Mouse (Mus musculus) right cerebral cortex, adult 2 months (tissue): ENCODE measurements around the gene Micu1.
"Not testable (repeated sequence)": the region's sequence is repeated elsewhere in the genome, so short reads cannot be mapped to it uniquely, and the experiment has no call there.

Source experiments
- DNase-seq, 2 experiments: peaks; one replicate each; pipeline ENCODE4 v3.0.0; 2021 to 2022; ENCODE audit warnings: low spot score in 2 of 2

Gene Micu1

GRCm38 (mm10) chr10:59702207-59703032 is at the start of gene Micu1:
TSS of gene Micu1 (plus strand) at chr10:59702477.
- DNase-seq: peak; percentile 97

GRCm38 (mm10) chr10:59656799-59657198 is 45.5 kb upstream of the Micu1 start:
- DNase-seq: no peak

GRCm38 (mm10) chr10:59664765-59665164 is 37.5 kb upstream of the Micu1 start:
- DNase-seq: no peak

GRCm38 (mm10) chr10:59665503-59666291 is 36.6 kb upstream of the Micu1 start:
- peak; percentile 13 to 15 for DNase-seq

GRCm38 (mm10) chr10:59667377-59667776 is 34.9 kb upstream of the Micu1 start:
- peak; percentile 16 for DNase-seq

GRCm38 (mm10) chr10:59668491-59668890 is 33.8 kb upstream of the Micu1 start:
- DNase-seq: no peak

- no peak for DNase-seq
Observed at GRCm38 (mm10) chr10:59677836-59678235, 24.4 kb upstream of the Micu1 start.

GRCm38 (mm10) chr10:59679189-59679588 is 23.1 kb upstream of the Micu1 start:
- no peak for DNase-seq

GRCm38 (mm10) chr10:59685586-59685985 is 16.7 kb upstream of the Micu1 start:
- not testable (repeated sequence) for DNase-seq

- no peak for DNase-seq
Observed at GRCm38 (mm10) chr10:59687126-59687525, 15.2 kb upstream of the Micu1 start.

GRCm38 (mm10) chr10:59689836-59690235 is 12.4 kb upstream of the Micu1 start:
- no peak for DNase-seq

- DNase-seq: no peak
Observed at GRCm38 (mm10) chr10:59692441-59692840, 9.8 kb upstream of the Micu1 start.

- no peak for DNase-seq
Observed at GRCm38 (mm10) chr10:59694104-59694503, 8.2 kb upstream of the Micu1 start.

- DNase-seq: no peak
Observed at GRCm38 (mm10) chr10:59699516-59699915, 2.8 kb upstream of the Micu1 start.

GRCm38 (mm10) chr10:59701805-59702204 is 472 bp upstream of the Micu1 start:
- DNase-seq: no peak

- no peak for DNase-seq
Observed at GRCm38 (mm10) chr10:59703060-59703760, 933 bp downstream of the Micu1 start.

- DNase-seq: no peak
Observed at GRCm38 (mm10) chr10:59706991-59707546, 4.8 kb downstream of the Micu1 start.

GRCm38 (mm10) chr10:59707595-59707994 is 5.3 kb downstream of the Micu1 start:
- no peak for DNase-seq

GRCm38 (mm10) chr10:59709281-59709680 is 7.0 kb downstream of the Micu1 start:
- no peak for DNase-seq

GRCm38 (mm10) chr10:59710246-59710645 is 8.0 kb downstream of the Micu1 start:
- DNase-seq: no peak

- no peak for DNase-seq
Observed at GRCm38 (mm10) chr10:59712062-59712461, 9.8 kb downstream of the Micu1 start.

GRCm38 (mm10) chr10:59720017-59720416 is 17.7 kb downstream of the Micu1 start:
- no peak for DNase-seq
